Mouse (Mus musculus) embryonic fibroblast, embryonic 13.5 days (primary cell): ENCODE measurements around the gene Eef1akmt1.

Experiments used
- CTCF ChIP-seq: IDR thresholded peaks from 2 replicates; pipeline ENCODE4 v1.5.1; 2011; ENCODE audit warnings: mild to moderate bottlenecking, control low read depth, low read length, moderate library complexity, borderline replicate concordance; ENCODE audit not compliant: insufficient read depth
- POLR2A ChIP-seq: IDR thresholded peaks from 2 replicates; pipeline ENCODE4 v1.6.1; 2011; ENCODE audit warnings: low read depth, mild to moderate bottlenecking, control low read depth, low read length, moderate library complexity

DNA sequence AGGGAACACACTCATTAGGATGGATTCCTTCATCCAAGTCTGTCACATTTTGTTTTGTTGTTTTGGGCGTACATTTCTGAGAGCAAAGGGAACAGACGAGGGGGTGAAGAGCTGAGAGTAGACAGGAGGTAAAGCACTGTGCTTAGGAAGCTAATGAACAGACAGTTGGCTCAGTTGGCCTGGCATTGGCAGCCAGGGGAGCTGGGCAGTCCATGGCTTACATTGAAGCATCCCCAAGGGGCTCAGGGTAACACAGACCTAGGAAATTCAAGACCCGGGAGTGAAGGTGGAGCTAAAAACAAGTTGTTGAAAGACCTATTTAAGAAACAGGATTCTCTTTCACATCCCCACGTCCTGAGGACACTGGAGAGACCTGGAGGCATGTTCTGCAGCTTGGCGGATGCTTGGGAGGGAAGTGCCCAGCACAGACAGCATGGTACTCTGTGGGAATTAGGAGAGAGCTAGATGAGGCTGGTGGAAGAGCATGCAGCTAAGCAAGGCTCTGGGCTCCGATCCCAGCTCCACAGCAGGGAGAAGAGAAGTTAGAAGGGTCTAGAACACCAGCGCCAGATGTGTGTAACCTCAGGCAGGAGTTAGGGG, 15.8 kb downstream of the Eef1akmt1 start:
- TF ChIP-seq CTCF = no peak
- no peak for TF ChIP-seq POLR2A
